Mouse (Mus musculus) neural tube, embryonic 11.5 days (tissue): Measurements from ENCODE around the gene Cxcl12. TPM values are rescaled to one million over a fixed set of nuclear protein-coding genes. Genes with fewer than 3 reads are reported as not detected.

Experiments
- ATAC-seq: fragments of 200-750 bp; cut with Nextera tagmentation; 2 replicates; pipeline ENCODE4 v1.8.0; 2017; ENCODE audit warnings: moderate number of reproducible peaks, mild to moderate bottlenecking, moderate TSS enrichment, moderate library complexity; ENCODE audit not compliant: insufficient read depth, low FRiP score, low TSS enrichment
- DNase-seq: peaks from one replicate; pipeline ENCODE4 v3.0.0-alpha.2; 2015; ENCODE audit warnings: low spot score
- H3K27ac ChIP-seq: fragments of 300-500 bp; sonication (generic); 2 replicates; pipeline ENCODE4 v1.5.1; 2014; ENCODE audit warnings: low read depth, mild to moderate bottlenecking, low read length
- H3K27me3 ChIP-seq: fragments of 300-500 bp; sonication (generic); 2 replicates; pipeline ENCODE4 v1.6.1; 2014; ENCODE audit warnings: mild to moderate bottlenecking, low read length, mixed read lengths; ENCODE audit not compliant: control insufficient read depth, insufficient read depth
- H3K36me3 ChIP-seq: fragments of 300-500 bp; sonication (generic); 2 replicates; pipeline ENCODE4 v1.6.1; 2014; ENCODE audit warnings: mild to moderate bottlenecking, low read length, moderate library complexity, mixed read lengths; ENCODE audit not compliant: control insufficient read depth, insufficient read depth
- H3K4me1 ChIP-seq: fragments of 300-500 bp; sonication (generic); 2 replicates; pipeline ENCODE4 v1.6.1; 2014; ENCODE audit warnings: low read length, mixed read lengths; ENCODE audit not compliant: control insufficient read depth, insufficient read depth
- H3K4me2 ChIP-seq: fragments of 300-500 bp; sonication (generic); 2 replicates; pipeline ENCODE4 v1.6.1; 2014; ENCODE audit warnings: low read depth, mild to moderate bottlenecking, moderate library complexity
- H3K4me3 ChIP-seq: fragments of 300-500 bp; sonication (generic); 2 replicates; pipeline ENCODE4 v1.5.1; 2014; ENCODE audit warnings: low read depth, low read length
- H3K9ac ChIP-seq: fragments of 300-500 bp; sonication (generic); 2 replicates; pipeline ENCODE4 v1.6.1; 2014; ENCODE audit warnings: mild to moderate bottlenecking, low read length
- H3K9me3 ChIP-seq: fragments of 300-500 bp; sonication (generic); 2 replicates; pipeline ENCODE4 v1.6.1; 2016; ENCODE audit warnings: low read length; ENCODE audit not compliant: control insufficient read depth
- WGBS: fragments of 180-500 bp; shearing (Covaris S2); extraction: QIAGEN DNeasy Blood & Tissue Kit; methylation state at CpG from one replicate; pipeline ENCODE4 v1.1.7; 2014; 5-methylcytosine and 5-hydroxymethylcytosine counted together
- polyA plus RNA-seq: library from polyadenylated mRNA; unstranded; fragments of >200 nt; fragmentation: Nextera tagmentation; extraction: Ambion mirVana; gene quantifications from 2 replicates; pipeline ENCODE4 v1.2.1, GENCODE M21; 2014

Gene Cxcl12
- polyA plus RNA-seq, 1 experiment from 2014 or later, result 93.2 TPM

DNA sequence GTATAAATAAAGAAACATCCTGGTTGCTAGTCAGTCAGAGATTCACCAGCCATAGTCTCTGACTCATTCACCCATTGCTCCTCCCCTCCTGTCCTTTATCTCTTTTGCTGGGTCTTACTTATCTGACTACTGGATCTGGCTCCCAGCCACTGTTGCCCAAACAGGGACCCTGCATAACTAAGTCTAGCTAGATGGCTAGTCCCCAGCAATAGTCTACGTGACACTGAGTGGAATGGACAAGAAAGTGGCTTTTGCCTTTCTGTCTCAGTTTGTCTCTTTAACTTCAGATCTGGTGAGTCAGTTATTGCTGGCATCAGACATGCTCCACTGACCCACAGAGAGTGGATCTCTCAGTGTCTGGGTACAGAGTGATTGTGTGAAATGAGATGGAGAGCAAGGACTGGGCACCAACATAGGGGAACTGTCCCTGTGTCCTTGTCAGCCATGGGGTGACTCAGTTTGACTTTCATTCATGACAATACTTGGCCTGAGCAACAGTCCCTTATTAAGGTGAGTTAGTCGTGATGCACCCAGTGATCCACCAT lies 34.6 kb downstream of the Cxcl12 start:
- H3K4me3 ChIP-seq, result no peak overlapping the region
- no peaks in the 10 kb centered on the region for H3K27me3 ChIP-seq
- no peaks in the 10 kb centered on the region for H3K4me1 ChIP-seq
- H3K9me3 ChIP-seq, result no peaks in the 10 kb centered on the region
- DNase-seq (no peak), ATAC-seq (no peak)
- no peak overlapping the region for H3K4me2 ChIP-seq
- no peaks in the 10 kb centered on the region for H3K36me3 ChIP-seq
- H3K9ac ChIP-seq, result no peak overlapping the region
- 85% methylated on average over 2 of the region's 2 CpGs for WGBS
- H3K27ac ChIP-seq, result no peak overlapping the region

DNA sequence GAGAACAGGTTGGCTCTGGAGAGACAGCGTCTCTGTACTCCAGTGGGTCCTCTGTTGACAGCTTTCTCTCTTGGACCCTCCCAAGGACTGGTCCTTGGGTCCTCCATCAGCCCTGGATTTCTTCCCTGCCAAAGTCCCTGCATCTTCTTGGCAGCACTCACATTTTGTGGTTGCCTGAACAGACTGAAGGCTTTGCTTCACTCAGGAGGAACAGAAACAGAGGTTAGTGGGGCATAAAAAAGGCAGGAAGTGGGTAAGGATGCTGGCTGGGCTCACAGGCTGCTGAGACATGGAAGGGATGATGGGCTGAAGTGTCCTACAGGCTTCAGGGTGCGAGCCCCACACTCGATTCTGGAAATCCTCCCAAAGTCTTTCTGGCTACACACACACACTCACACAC lies 35.8 kb downstream of the Cxcl12 start:
- ATAC-seq, result no peak
- 93% methylated on average over 3 of the region's 3 CpGs for WGBS
- DNase-seq, result no peak

DNA sequence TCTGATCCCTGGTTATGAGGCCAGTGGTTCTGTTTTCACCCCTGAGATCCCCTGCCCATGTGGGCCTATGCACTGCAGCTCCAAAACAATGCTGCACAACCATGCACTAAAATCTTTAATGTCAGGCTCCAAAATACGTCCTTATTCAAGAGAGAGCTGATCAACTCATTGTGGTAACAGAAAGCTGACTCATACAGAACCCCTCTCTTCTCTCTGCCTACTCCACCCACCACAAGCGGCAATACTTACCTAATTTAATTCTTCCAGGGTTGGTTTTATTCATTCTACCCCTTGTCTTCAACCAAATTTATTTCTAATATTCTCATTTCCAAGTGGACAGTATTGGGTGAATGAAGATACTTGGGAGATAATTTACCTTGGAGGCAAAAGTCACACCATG lies 38.5 kb downstream of the Cxcl12 start:
- Histone ChIP-seq H3K9me3 (no peaks in the 10 kb centered on the region), H3K27ac (no peak overlapping the region), H3K36me3 (no peaks in the 10 kb centered on the region), H3K4me2 (no peak overlapping the region), H3K9ac (no peak overlapping the region), H3K4me3 (no peak overlapping the region), H3K4me1 (no peaks in the 10 kb centered on the region), H3K27me3 (no peaks in the 10 kb centered on the region)
- WGBS, result 85% methylated on average over 2 of the region's 2 CpGs
- DNase-seq (no peak), ATAC-seq (no peak)

More for the DNA sequence above, 35.8 kb downstream of the Cxcl12 start:
- Histone ChIP-seq H3K9me3 (no peaks in the 10 kb centered on the region), H3K4me1 (no peaks in the 10 kb centered on the region), H3K4me3 (no peak overlapping the region), H3K9ac (no peak overlapping the region), H3K27me3 (no peaks in the 10 kb centered on the region), H3K36me3 (no peaks in the 10 kb centered on the region), H3K4me2 (no peak overlapping the region), H3K27ac (no peak overlapping the region)

DNA sequence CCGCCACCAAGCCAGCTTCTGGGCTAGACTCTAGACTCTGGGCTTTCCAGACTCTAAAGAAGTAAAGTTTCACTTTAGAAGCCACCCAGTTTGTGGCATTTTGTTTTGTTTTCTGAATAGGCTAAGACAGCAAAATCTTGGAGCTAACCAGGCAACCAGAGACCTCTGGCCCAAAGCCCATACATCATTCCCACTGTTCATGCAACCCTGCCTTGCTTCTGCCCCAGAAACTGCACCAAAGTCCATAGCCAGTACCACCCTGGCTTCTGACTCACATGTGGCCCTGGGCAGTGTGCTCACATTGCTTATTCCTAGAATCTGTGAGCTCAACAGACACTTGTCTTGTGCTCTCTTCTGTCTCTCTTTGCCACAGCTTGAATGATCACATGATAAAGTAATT lies 39.0 kb downstream of the Cxcl12 start:
- DNase-seq (no peak), ATAC-seq (no peak)
- Histone ChIP-seq H3K4me1 (no peaks in the 10 kb centered on the region), H3K36me3 (no peaks in the 10 kb centered on the region), H3K27ac (no peak overlapping the region), H3K4me3 (no peak overlapping the region), H3K9me3 (no peaks in the 10 kb centered on the region), H3K4me2 (no peak overlapping the region), H3K9ac (no peak overlapping the region), H3K27me3 (no peaks in the 10 kb centered on the region)
- WGBS, result 87% methylated on average over 1 of the region's 1 CpGs

DNA sequence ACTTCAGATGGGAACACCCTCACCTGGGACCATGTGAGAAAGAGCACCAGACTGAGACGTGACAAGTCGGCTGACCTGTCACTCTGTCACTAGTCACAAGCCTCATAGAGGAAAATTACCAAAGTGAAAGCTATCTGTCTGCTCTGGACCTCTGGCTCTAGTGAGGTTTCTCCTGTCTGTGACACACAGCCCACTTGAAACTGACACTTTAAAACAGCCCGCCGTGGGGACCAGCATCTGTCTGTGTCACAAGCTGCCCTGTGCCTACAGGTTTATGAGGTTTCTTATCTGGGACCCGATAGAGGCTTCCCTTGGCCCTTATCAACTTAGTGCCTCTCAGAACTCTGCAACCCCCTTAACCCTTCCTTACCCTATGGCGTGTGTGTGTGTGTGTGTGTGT lies 41.8 kb downstream of the Cxcl12 start:
- Histone ChIP-seq H3K27me3 (no peaks in the 10 kb centered on the region), H3K9ac (no peak overlapping the region), H3K4me3 (no peak overlapping the region), H3K9me3 (no peaks in the 10 kb centered on the region), H3K36me3 (no peaks in the 10 kb centered on the region), H3K27ac (no peak overlapping the region), H3K4me2 (no peak overlapping the region), H3K4me1 (no peaks in the 10 kb centered on the region)
- ATAC-seq, result no peak
- 78% methylated on average over 6 of the region's 6 CpGs for WGBS
- DNase-seq, result no peak

DNA sequence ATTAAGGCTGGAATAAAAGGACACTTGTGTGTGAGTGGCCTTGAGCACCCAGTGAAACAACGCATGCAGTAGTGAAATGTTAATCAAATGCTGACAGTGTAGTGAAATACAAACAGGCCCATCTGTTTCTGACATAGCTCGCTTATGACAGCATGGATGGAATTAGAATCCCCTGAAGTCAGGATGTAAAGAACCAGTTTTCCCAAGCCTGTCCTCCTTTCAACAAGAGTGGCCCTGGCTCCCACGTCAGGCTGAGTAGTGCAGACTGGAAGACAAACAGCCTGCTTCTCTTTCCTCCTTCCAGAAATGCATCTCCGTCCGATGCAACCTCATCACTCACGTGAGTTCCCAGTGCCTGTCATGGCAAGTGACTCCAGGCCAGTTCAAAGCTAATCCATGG lies 42.2 kb downstream of the Cxcl12 start:
- DNase-seq (no peak), ATAC-seq (no peak)
- no peaks in the 10 kb centered on the region for H3K27me3 ChIP-seq
- no peaks in the 10 kb centered on the region for H3K36me3 ChIP-seq
- no peak overlapping the region for H3K4me3 ChIP-seq
- no peak overlapping the region for H3K9ac ChIP-seq
- no peak overlapping the region for H3K27ac ChIP-seq
- H3K9me3 ChIP-seq, result no peaks in the 10 kb centered on the region
- WGBS, result 50% methylated on average over 6 of the region's 6 CpGs
- no peaks in the 10 kb centered on the region for H3K4me1 ChIP-seq
- no peak overlapping the region for H3K4me2 ChIP-seq

DNA sequence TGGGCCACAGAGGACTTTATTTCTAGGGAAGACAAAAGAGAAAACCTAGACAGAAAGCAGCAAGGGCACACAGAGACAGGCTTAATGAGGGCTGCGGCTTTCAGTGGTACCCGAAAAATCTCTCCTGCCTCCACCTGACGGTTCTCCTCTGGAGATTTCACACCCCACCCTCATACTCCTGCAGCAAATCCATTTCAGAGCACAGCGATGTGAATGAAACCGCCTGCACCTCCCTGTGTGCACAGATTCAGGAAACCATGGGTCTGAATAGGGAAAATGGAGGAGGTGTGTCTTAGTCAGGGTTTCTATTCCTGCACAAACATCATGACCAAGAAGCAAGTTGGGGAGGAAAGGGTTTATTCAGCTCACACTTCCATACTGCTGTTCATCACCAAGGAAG lies 46.2 kb downstream of the Cxcl12 start:
- Histone ChIP-seq H3K4me2 (no peak overlapping the region), H3K9ac (no peak overlapping the region), H3K4me3 (no peak overlapping the region), H3K27ac (no peak overlapping the region), H3K9me3 (no peaks in the 10 kb centered on the region), H3K4me1 (no peaks in the 10 kb centered on the region), H3K27me3 (no peaks in the 10 kb centered on the region), H3K36me3 (no peaks in the 10 kb centered on the region)
- ATAC-seq (no peak), DNase-seq (no peak)
- 88% methylated on average over 5 of the region's 5 CpGs for WGBS

DNA sequence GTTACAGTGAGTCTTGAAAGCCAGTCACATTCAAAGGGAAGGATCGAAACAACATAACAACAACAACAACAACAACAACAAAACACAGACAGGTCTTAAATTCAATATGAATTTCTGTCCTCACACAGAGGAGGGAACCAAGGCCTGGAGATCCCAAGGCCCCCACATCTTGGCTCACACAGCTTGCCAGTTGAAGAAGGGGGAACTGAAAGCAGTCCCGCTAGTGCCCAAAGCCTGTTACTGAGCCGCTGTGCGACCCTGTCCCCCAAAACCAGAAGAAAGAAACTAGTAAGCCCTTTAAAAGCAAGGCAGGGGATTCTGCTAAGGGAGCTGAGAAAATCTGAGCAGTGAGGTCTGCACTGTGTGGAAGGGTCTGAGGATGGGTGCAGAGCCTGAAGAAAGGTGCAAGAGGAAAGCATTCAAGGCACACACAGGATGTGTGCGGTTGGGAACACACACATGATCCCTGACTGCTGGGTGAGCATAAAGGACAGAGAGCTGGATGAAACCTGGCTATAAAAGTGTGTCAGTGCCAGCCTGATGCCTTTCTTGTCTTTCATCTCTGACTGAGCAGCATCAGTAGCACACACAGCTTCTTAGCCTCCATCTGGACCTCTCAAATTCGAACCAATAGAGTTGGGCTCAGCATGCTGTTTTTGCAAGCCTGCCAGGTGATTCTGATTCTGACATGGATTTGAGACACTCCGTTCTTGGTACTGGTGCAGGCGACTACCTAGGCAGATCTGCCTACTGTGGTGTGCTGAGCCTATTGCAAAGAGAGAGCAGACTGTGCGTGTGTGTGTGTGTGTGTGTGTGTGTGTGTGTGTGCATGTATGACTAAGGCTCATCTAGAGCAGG lies 50.3 kb downstream of the Cxcl12 start:
- H3K4me1 ChIP-seq, result no peaks in the 10 kb centered on the region
- H3K36me3 ChIP-seq, result no peaks in the 10 kb centered on the region
- no peak overlapping the region for H3K4me3 ChIP-seq
- no peak for DNase-seq
- ATAC-seq, result no peak
- WGBS, result 86% methylated on average over 9 of the region's 9 CpGs
- H3K9ac ChIP-seq, result no peak overlapping the region
- no peaks in the 10 kb centered on the region for H3K9me3 ChIP-seq
- no peak overlapping the region for H3K4me2 ChIP-seq
- H3K27ac ChIP-seq, result no peak overlapping the region
- no peaks in the 10 kb centered on the region for H3K27me3 ChIP-seq

DNA sequence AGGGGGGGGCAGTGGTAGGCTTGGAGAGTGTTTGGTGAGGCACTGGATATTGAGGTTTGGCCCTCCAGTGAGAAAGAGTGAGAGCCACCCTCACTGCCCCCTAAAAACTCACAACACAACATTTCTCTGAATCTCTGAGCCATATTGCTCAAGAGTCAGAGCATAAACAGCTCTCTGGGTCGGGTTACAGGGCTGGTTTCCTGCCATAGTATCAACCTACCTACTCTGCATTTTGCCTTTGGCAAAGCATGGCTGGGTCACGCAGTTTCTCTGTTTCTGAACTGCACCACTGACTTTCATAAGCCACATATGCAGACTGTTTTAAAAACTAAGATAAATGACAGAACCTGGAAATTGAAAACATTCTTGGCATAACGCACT lies 51.0 kb downstream of the Cxcl12 start:
- Histone ChIP-seq H3K4me1 (no peaks in the 10 kb centered on the region), H3K27ac (no peak overlapping the region), H3K36me3 (no peaks in the 10 kb centered on the region), H3K9ac (no peak overlapping the region), H3K27me3 (no peaks in the 10 kb centered on the region), H3K4me2 (no peak overlapping the region), H3K4me3 (no peak overlapping the region), H3K9me3 (no peaks in the 10 kb centered on the region)
- DNase-seq, result no peak
- no peak for ATAC-seq
- 65% methylated on average over 3 of the region's 3 CpGs for WGBS
